Mouse (Mus musculus) MEL (cell line): Measurements from ENCODE around the gene Mtfp1. TPM values are rescaled to one million over a fixed set of nuclear protein-coding genes. Genes with fewer than 3 reads are reported as not detected.

Source experiments
- DNase-seq: peaks from one replicate; pipeline ENCODE4 v3.0.0; 2011; ENCODE audit warnings: low read depth, low spot score
- H3K27ac ChIP-seq: 2 replicates; pipeline ENCODE4 v1.5.1; 2012; ENCODE audit warnings: low read depth, mild to moderate bottlenecking, control low read depth, low read length, moderate library complexity; ENCODE audit not compliant: control insufficient read depth
- H3K27me3 ChIP-seq, 2 experiments: fragments of 150-350 bp in 1 of 2; sonication (generic) in 1 of 2; 2 replicates each; pipeline ENCODE4 v1.6.1; 2012; ENCODE audit warnings: low read length in 2 of 2, mild to moderate bottlenecking in 2 of 2, improper control_type of control experiment in 1 of 2, moderate library complexity in 1 of 2; ENCODE audit not compliant: insufficient read depth in 2 of 2, control insufficient read depth in 1 of 2
- H3K36me3 ChIP-seq, 2 experiments: 2 replicates each; pipeline ENCODE4 v1.6.1; 2012 to 2014; ENCODE audit warnings: low read length in 2 of 2, improper control_type of control experiment in 1 of 2, inconsistent platforms in 1 of 2, mild to moderate bottlenecking in 1 of 2; ENCODE audit not compliant: insufficient read depth in 2 of 2, control insufficient read depth in 1 of 2
- H3K4me1 ChIP-seq, 2 experiments: fragments of 150-350 bp in 1 of 2; sonication (generic) in 1 of 2; 2 replicates each; pipeline ENCODE4 v1.6.1; 2012; ENCODE audit warnings: low read length in 2 of 2, improper control_type of control experiment in 1 of 2, mild to moderate bottlenecking in 1 of 2; ENCODE audit not compliant: insufficient read depth in 2 of 2, control insufficient read depth in 1 of 2
- H3K4me3 ChIP-seq, 2 experiments: fragments of 150-350 bp in 1 of 2; sonication (generic) in 1 of 2; 2 replicates each; pipeline ENCODE4 v1.5.1; 2012; ENCODE audit warnings: low read depth in 2 of 2, low read length in 2 of 2, mild to moderate bottlenecking in 2 of 2, moderate library complexity in 2 of 2, control low read depth in 1 of 2, improper control_type of control experiment in 1 of 2; ENCODE audit not compliant: control insufficient read depth in 1 of 2, insufficient read depth in 1 of 2
- H3K79me2 ChIP-seq: 2 replicates; pipeline ENCODE4 v1.6.1; 2012; ENCODE audit warnings: mild to moderate bottlenecking, low read length, moderate library complexity; ENCODE audit not compliant: control insufficient read depth, poor library complexity, insufficient read depth
- H3K9ac ChIP-seq: 2 replicates; pipeline ENCODE4 v1.6.1; 2012; ENCODE audit warnings: low read depth, mild to moderate bottlenecking, control low read depth, low read length, moderate library complexity; ENCODE audit not compliant: control insufficient read depth, poor library complexity, severe bottlenecking
- H3K9me3 ChIP-seq: fragments of 150-350 bp; sonication (generic); replicated peaks from 2 replicates; pipeline ENCODE4 v1.6.1; 2012; ENCODE audit warnings: mild to moderate bottlenecking, low read length, improper control_type of control experiment, moderate library complexity; ENCODE audit not compliant: insufficient read depth
- CTCF ChIP-seq, 3 experiments: IDR thresholded peaks in 2 of 3; conservative IDR thresholded peaks in 1 of 3; 2 replicates each; pipeline ENCODE4 v1.5.1; 2011 to 2012; ENCODE audit warnings: low read length in 3 of 3, low read depth in 2 of 3, mild to moderate bottlenecking in 2 of 3, improper control_type of control experiment in 1 of 3, inconsistent platforms in 1 of 3, mixed read lengths in 1 of 3, moderate library complexity in 1 of 3; ENCODE audit not compliant: control insufficient read depth in 1 of 3, insufficient read depth in 1 of 3, poor library complexity in 1 of 3, severe bottlenecking in 1 of 3
- E2F4 ChIP-seq: IDR thresholded peaks from 2 replicates; pipeline ENCODE4 v1.6.1; 2011; ENCODE audit warnings: low read depth, low read length, improper control_type of control experiment, borderline replicate concordance
- ELF1 ChIP-seq: IDR thresholded peaks from 2 replicates; pipeline ENCODE4 v1.6.1; 2014; ENCODE audit warnings: low read depth, mild to moderate bottlenecking, inconsistent platforms, low read length, improper control_type of control experiment, moderate library complexity
- GABPA ChIP-seq: IDR thresholded peaks from 2 replicates; pipeline ENCODE4 v1.6.1; 2012; ENCODE audit warnings: low read depth, mild to moderate bottlenecking, inconsistent platforms, low read length, improper control_type of control experiment, moderate library complexity
- HCFC1 ChIP-seq: IDR thresholded peaks from 2 replicates; pipeline ENCODE4 v1.6.1; 2012; ENCODE audit warnings: low read depth, mild to moderate bottlenecking, inconsistent platforms, low read length, improper control_type of control experiment, moderate library complexity
- KAT2A ChIP-seq: conservative IDR thresholded peaks from 2 replicates; pipeline ENCODE4 v1.6.1; 2012; ENCODE audit warnings: low read depth, low read length, improper control_type of control experiment, inconsistent platforms
- MAFK ChIP-seq: IDR thresholded peaks from 2 replicates; pipeline ENCODE4 v1.6.1; 2011; ENCODE audit warnings: low read depth, mild to moderate bottlenecking, low read length, improper control_type of control experiment, borderline replicate concordance
- MAX ChIP-seq: IDR thresholded peaks from 2 replicates; pipeline ENCODE4 v1.6.1; 2011; ENCODE audit warnings: low read length, improper control_type of control experiment
- MEF2A ChIP-seq: IDR thresholded peaks from 2 replicates; pipeline ENCODE4 v1.6.1; 2014; ENCODE audit warnings: low read depth, mild to moderate bottlenecking, inconsistent platforms, low read length, improper control_type of control experiment; ENCODE audit not compliant: poor library complexity, insufficient replicate concordance, severe bottlenecking; ENCODE audit errors: extremely low read depth
- MXI1 ChIP-seq: IDR thresholded peaks from 2 replicates; pipeline ENCODE4 v1.6.1; 2011; ENCODE audit warnings: mild to moderate bottlenecking, low read depth, low read length, improper control_type of control experiment
- MYB ChIP-seq: IDR thresholded peaks from 2 replicates; pipeline ENCODE4 v1.6.1; 2011; ENCODE audit warnings: mild to moderate bottlenecking, low read depth, low read length, improper control_type of control experiment
- NELFE ChIP-seq: IDR thresholded peaks from 2 replicates; pipeline ENCODE4 v1.6.1; 2011; ENCODE audit warnings: low read depth, low read length, improper control_type of control experiment
- NRF1 ChIP-seq: IDR thresholded peaks from 2 replicates; pipeline ENCODE4 v1.6.1; 2014; ENCODE audit warnings: low read depth, mild to moderate bottlenecking, inconsistent platforms, low read length, improper control_type of control experiment, moderate library complexity; ENCODE audit not compliant: poor library complexity, insufficient read depth, severe bottlenecking
- POLR2A ChIP-seq, 2 experiments: IDR thresholded peaks; 2 replicates each; pipeline ENCODE4 v1.6.1; 2011 to 2012; ENCODE audit warnings: low read length in 2 of 2, mild to moderate bottlenecking in 2 of 2, control low read depth in 1 of 2, improper control_type of control experiment in 1 of 2, low read depth in 1 of 2, moderate library complexity in 1 of 2; ENCODE audit not compliant: control insufficient read depth in 1 of 2, insufficient read depth in 1 of 2, poor library complexity in 1 of 2
- POLR2AphosphoS2 ChIP-seq: IDR thresholded peaks from 2 replicates; pipeline ENCODE4 v1.6.1; 2011; ENCODE audit warnings: low read length, improper control_type of control experiment
- RAD21 ChIP-seq: IDR thresholded peaks from 2 replicates; pipeline ENCODE4 v1.6.1; 2011; ENCODE audit warnings: mild to moderate bottlenecking, low read depth, low read length, improper control_type of control experiment
- SIN3A ChIP-seq: IDR thresholded peaks from 2 replicates; pipeline ENCODE4 v1.6.1; 2012; ENCODE audit warnings: low read length, improper control_type of control experiment, inconsistent platforms
- SMC3 ChIP-seq: IDR thresholded peaks from 2 replicates; pipeline ENCODE4 v1.6.1; 2011; ENCODE audit warnings: low read depth, low read length, improper control_type of control experiment
- TAL1 ChIP-seq: IDR thresholded peaks from 2 replicates; pipeline ENCODE4 v1.6.1; 2012; ENCODE audit warnings: mild to moderate bottlenecking, inconsistent platforms, low read length, moderate library complexity, mixed read lengths
- TCF12 ChIP-seq: IDR thresholded peaks from 2 replicates; pipeline ENCODE4 v1.6.1; 2014; ENCODE audit warnings: low read depth, mild to moderate bottlenecking, inconsistent platforms, low read length, improper control_type of control experiment, moderate library complexity
- UBTF ChIP-seq: IDR thresholded peaks from 2 replicates; pipeline ENCODE4 v1.6.1; 2012; ENCODE audit warnings: low read depth, mild to moderate bottlenecking, inconsistent platforms, low read length, improper control_type of control experiment, moderate library complexity, borderline replicate concordance; ENCODE audit not compliant: insufficient read depth
- ZKSCAN1 ChIP-seq: IDR thresholded peaks from 2 replicates; pipeline ENCODE4 v1.6.1; 2012; ENCODE audit warnings: low read depth, mild to moderate bottlenecking, inconsistent platforms, low read length, improper control_type of control experiment, moderate library complexity
- ZMIZ1 ChIP-seq: IDR thresholded peaks from 2 replicates; pipeline ENCODE4 v1.6.1; 2012; ENCODE audit warnings: low read depth, mild to moderate bottlenecking, inconsistent platforms, low read length, improper control_type of control experiment, moderate library complexity
- polyA plus RNA-seq, 2 experiments: library from polyadenylated mRNA; stranded (reverse) in 1 of 2; unstranded in 1 of 2; fragments of >175 nt in 1 of 2; fragments of >200 nt in 1 of 2; gene quantifications; 2 replicates each; pipeline versions ENCODE4 v1.2.1 to v1.2.4; 2012; ENCODE audit warnings: low replicate concordance in 2 of 2, low read depth in 1 of 2; ENCODE audit not compliant: insufficient read length in 2 of 2, insufficient read depth in 1 of 2, missing spikeins in 1 of 2
- total RNA-seq: library from RNA; depleted of rRNA; stranded (reverse); fragments of 300-350 nt; gene quantifications from 2 replicates; pipeline ENCODE4 v1.2.3, GENCODE M21; 2012

Mtfp1 gene
- total and polyA plus RNA-seq, 3 experiments = 70.5 to 84.8 TPM; not detected in 1

GRCm38 (mm10) chr11:4093459-4094377 is 1.5 kb downstream of the Mtfp1 start:
- TF ChIP-seq E2F4 = no peak
- no peak for TF ChIP-seq HCFC1
- TF ChIP-seq POLR2AphosphoS2 = no peak
- no peak for TF ChIP-seq NRF1
- TF ChIP-seq CTCF (IDR thresholded peaks at IDR 0.05 in 2 of 3, conservative IDR thresholded peaks at IDR 0.05 in 1 of 3; ENCODE audit: control insufficient read depth in 1 of 3, insufficient read depth in 1 of 3, low read depth in 2 of 3, low read length in 3 of 3, poor library complexity in 1 of 3, severe bottlenecking in 1 of 3) = no peak
- no peak for TF ChIP-seq TAL1
- TF ChIP-seq TCF12 = no peak
- no peak for TF ChIP-seq ELF1
- TF ChIP-seq KAT2A = no peak
- no peak for TF ChIP-seq NELFE
- no peak for TF ChIP-seq MAX
- TF ChIP-seq SIN3A = no peak
- no peak for TF ChIP-seq MYB
- no peak for TF ChIP-seq ZMIZ1
- Histone ChIP-seq H3K9ac (no peak overlapping the region), H3K27ac (no peak overlapping the region), H3K4me3 (peak overlapping the region in 1 of 2 experiments; percentile 72; a peak in 2 of 4 replicates), H3K36me3 (peaks cover 2 to 6% of the 10 kb centered on the region in 2 experiments; a peak in 2 of 4 replicates), H3K4me1 (peaks cover 0 to 7% of the 10 kb centered on the region in 2 experiments; a peak in 2 of 4 replicates), H3K79me2 (peaks cover 8% of the 10 kb centered on the region), H3K27me3 (no peaks in the 10 kb centered on the region), H3K9me3 (no peaks in the 10 kb centered on the region)
- no peak for DNase-seq

GRCm38 (mm10) chr11:4087267-4087666 is 8.0 kb downstream of the Mtfp1 start:
- no peak for DNase-seq
- Histone ChIP-seq H3K36me3 (peaks cover 2 to 11% of the 10 kb centered on the region in 2 experiments; a peak in 3 of 4 replicates), H3K27ac (no peak overlapping the region), H3K4me1 (peaks cover 3 to 10% of the 10 kb centered on the region in 2 experiments), H3K27me3 (no peaks in the 10 kb centered on the region), H3K79me2 (no peaks in the 10 kb centered on the region), H3K9me3 (no peaks in the 10 kb centered on the region), H3K9ac (no peak overlapping the region), H3K4me3 (no peak overlapping the region)
- no peak for TF ChIP-seq UBTF
- no peak for TF ChIP-seq CTCF (IDR thresholded peaks at IDR 0.05 in 2 of 3, conservative IDR thresholded peaks at IDR 0.05 in 1 of 3; ENCODE audit: control insufficient read depth in 1 of 3, insufficient read depth in 1 of 3, low read depth in 2 of 3, low read length in 3 of 3, poor library complexity in 1 of 3, severe bottlenecking in 1 of 3)
- no peak for TF ChIP-seq MAFK
- no peak for TF ChIP-seq POLR2A (IDR thresholded peaks at IDR 0.05; ENCODE audit: control insufficient read depth in 1 of 2, insufficient read depth in 1 of 2, low read depth in 1 of 2, low read length in 2 of 2, poor library complexity in 1 of 2)
- TF ChIP-seq RAD21 = no peak
- TF ChIP-seq SIN3A = no peak
- TF ChIP-seq GABPA = no peak
- TF ChIP-seq MYB = no peak
- no peak for TF ChIP-seq ELF1
- no peak for TF ChIP-seq MXI1
- no peak for TF ChIP-seq TAL1
- no peak for TF ChIP-seq KAT2A
- TF ChIP-seq ZKSCAN1 = no peak
- TF ChIP-seq MEF2A = no peak
- TF ChIP-seq SMC3 = no peak
